Mouse (Mus musculus): ENCODE measurements at regions not wholly inside any gene's neighbourhood (a gene's known extent, or its start where the extent isn't known, plus 50 kb on each side); places are given as distances from the start of the nearest gene placed in this dataset.

DNA sequence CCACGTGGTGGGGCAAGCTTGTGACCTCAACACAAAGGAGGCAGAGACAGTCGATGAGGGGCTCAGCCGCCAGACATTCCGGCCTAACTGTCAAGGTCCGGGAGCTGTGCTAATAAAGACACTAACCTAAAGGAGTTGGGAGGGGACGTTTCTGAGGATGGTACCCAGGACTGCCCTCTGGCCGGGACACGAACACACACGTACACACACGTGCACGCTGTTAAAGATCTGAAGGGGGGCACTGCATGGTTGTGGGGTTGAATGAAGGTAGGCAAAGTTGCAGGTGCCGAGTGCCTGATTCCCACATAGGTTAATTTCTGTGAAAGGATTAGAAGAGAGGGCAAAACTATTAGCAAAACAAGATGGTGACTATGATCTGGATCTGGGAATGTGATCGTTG is 65.4 kb upstream of the Mitf start:
- no peak for DNase-seq (ENCODE audit: extremely low spot score in 1 of 2, low spot score in 1 of 2)

DNA sequence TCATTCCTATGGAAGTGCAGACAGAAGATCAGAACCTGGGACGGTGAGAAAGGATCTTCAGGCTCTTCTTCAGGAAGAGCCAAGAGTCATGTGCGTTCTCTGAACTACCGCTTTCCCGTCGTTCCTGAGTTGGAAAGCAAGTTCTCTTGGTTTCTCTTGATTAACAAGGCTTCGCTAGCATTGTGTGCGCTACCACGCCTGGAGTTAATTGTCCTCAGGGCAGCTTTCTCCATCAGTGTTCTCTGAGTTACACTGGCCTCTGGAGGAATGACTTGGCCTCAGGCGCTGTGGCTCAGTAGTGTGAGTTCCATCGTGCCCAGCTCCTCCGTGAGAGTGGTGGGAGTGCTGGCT is 66.0 kb upstream of the Mitf start:
- DNase-seq (ENCODE audit: extremely low spot score in 1 of 2, low spot score in 1 of 2) = no peak

DNA sequence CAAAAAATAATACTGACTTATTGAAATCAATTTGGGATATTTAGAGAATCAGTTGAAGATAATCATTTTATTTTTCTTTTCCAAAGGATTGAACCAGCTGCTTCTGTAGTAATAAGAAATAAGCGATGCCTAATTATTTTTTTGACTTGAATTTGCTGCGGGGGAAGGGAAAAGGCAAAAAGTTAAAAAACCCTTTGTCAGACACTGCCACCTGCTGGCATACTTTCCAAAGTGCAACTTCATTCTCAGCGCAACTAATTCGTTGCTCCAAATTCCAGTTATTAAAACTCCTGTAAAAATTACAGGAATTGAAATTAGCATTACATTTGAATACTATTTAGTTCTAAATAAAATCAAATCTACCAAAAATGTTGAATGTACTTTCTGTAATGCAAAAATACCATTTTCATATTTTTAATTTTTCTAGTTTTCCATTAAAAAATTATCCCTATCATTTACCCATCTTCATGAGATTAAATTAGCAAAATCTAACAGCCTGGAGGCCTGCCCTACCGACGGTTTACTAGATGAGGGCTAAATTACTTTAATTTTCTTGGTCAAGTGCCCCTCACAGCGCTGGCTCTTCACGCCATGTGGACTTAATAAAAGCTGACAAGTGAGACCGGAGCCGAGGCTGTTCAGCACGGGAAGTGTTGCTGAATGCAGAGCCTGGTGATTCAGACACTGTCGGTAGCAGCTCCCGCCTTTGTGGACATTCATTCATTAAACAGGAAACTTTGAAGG is 66.6 kb upstream of the Mitf start:
- peak; percentile 38 to 84 for DNase-seq (ENCODE audit: extremely low spot score in 1 of 2, low spot score in 1 of 2)

DNA sequence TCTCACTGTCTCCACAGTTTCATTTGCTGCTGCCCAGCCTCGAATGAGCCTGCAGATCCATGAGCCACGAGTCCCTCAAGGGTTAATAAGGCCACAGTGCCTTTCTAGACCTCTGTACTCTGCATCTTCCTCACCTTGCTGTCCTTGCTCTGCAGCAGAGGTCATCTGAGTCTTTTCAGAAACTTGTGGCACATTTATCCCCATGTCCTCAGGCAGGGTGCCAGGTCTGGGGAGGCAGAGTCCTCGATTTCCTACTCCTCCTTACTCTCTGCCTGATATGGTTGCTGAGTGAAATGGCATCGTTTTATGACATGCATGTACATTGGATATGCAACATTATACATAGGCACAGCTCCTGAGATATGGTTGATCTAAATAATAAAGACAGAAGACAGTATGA is 68.0 kb upstream of the Mitf start:
- no peak for DNase-seq (ENCODE audit: extremely low spot score in 1 of 2, low spot score in 1 of 2)

DNA sequence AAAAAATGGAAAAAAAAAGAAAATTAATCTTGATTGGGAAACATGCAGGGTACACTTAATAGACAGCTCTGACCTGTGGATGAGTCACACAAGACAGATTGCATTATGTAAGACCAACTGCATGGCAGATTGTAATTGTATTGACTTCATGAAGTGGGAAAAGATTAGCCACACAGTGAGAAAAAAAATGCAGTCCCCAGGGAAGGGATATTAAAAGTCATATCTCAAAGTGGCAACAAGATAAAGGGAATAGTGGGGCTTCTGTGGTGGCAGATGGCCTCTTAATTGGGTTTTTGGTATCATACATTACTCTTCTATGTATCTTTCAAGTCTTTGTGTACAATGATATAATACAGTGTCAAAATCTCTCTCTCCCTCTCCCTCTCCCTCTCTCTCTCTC is 76.0 kb upstream of the Mitf start:
- DNase-seq (ENCODE audit: extremely low spot score in 1 of 2, low spot score in 1 of 2) = no peak

DNA sequence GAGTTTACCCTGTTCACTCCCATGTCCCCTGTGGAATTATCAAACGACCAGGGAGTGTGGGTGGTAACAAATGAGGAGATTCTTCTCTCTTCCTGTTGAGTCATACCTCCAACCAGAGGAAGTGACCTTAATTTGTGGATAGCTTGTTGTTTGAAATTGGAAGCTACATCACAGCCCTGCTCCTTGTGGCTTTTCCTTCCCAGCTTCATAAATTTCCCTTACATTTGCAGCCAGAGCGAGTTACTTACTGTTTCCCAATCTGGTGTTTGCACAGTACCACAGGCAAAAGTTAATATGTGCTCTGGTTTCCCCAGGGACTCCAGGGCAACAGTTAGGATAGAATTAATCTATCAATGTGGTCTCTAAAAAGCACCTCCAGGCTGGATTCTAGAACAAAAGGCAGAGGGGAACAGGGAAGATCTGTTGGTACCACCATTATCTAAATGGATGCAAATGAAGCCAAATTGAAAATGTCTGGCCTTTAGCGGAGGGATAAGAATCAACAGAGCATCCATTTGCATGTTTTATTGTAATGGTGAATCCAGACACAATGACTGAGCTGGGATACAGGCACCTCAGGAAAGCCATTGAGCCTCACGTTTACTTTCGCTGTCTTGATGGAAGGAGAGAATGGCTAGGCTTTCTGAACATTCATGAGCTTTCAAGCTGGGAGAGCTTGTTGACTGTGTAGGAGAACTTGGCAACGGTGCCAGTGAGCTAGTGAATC is 88.5 kb upstream of the Mitf start:
- DNase-seq (ENCODE audit: extremely low spot score in 1 of 2, low spot score in 1 of 2) = no peak

DNA sequence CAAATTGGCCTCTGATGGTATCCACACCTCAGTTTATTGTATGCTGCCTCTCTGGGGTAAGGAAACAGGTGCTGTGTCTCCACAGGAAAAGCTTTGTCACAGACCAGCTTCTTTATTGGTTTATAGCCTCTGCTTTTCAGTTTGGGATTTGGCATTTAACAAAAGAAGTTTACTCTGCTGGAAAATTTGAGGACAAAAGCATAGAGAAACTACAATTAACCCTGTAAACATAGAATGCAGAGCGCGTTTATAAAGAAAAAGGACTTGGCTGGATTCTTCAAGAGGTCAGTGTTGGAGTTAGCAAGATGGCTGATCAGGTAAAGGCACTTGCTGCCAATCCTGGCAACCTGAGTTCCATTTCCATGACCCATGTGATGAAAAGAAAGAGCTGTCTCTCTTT is 90.1 kb upstream of the Frmd4b start:
- DNase-seq (ENCODE audit: extremely low spot score in 1 of 2, low spot score in 1 of 2) = no peak

DNA sequence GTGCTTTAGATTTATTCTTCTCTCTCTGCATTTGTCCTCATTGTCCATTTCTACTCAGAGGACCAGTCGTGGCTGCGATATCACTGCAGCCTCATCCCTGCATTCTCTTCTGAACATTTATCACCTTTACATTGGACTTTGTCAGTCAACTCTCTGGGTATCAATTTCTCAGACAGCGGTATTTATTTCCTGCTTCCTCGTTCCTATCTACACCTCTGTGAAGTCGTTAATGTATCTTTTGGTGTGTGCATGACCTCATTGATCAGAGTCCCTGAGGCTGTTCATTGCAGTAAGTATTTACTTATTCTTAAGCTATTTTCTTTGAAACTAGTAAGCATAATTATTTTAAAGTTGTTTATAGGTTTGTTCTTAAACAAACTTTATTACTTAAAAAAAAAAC is 87.0 kb upstream of the Frmd4b start:
- no peak for DNase-seq (ENCODE audit: extremely low spot score in 1 of 2, low spot score in 1 of 2)

DNA sequence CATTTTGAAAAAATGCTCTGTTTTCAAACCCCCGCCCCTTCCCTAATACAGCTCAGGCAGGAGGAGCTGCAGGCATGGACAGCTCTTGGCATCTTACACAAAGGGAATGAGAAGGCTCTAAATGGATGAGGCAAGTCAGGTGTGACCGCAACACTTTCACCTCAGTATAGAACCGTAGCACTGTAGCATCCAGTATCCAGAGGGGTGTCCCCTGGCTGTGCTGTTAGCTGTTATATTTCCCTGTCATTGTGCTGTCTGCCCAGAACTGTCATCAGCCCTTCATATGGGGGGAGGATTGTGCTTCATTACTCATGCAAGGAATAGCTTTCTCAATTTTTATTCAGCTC is 82.4 kb upstream of the Frmd4b start:
- DNase-seq (ENCODE audit: extremely low spot score in 1 of 2, low spot score in 1 of 2) = no peak

DNA sequence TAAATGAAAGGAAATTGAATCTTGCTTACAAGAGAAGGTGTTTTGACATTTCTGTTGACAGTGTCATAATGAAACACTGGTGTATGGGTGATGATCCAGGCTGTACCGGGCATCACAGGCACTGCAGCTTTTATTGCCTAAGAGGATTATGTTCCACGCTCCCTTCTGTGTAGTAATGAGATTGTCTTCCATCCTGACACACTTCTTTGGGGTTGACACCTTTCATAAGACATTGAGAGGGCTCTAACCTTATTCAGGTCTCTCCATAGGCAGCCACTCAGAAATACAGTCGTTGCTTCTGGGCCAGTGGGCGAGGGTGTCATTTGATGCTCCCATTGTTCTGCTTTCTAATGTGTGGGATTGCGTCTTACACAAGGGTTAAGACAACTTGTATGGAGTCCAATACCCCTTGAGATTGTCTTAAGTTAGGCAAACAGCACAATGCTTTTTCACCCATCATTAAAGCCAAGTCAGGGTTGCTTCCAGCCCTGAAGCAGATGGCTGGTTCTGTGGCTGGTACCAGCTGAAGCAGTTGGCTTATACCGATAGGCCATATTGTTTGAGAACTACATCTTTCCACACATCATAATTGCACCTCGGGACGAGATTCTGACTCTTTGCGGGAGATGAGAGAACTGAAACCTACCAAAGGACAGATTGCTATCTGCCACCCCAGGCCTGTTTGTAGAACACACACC is 81.9 kb upstream of the Frmd4b start:
- no peak for DNase-seq (ENCODE audit: extremely low spot score in 1 of 2, low spot score in 1 of 2)

DNA sequence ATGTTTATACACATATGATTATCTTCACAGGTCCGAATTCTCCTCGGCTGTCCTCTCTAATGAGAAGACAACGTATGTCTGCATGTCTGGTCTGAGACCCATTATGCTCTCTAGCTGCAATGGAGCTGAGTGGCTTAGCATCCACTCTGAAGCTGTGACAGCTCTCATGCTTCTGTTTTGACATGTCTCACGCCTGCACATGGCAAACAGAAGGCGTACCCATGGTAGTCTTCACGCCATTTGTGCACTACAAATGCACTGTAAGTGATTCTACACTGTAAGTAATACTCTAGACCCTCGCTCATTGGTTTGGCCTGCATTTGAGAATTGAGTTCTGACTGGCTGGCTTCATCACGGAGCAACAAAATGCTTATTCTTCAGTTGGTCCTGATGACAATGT is 75.9 kb upstream of the Frmd4b start:
- no peak for DNase-seq (ENCODE audit: extremely low spot score in 1 of 2, low spot score in 1 of 2)

DNA sequence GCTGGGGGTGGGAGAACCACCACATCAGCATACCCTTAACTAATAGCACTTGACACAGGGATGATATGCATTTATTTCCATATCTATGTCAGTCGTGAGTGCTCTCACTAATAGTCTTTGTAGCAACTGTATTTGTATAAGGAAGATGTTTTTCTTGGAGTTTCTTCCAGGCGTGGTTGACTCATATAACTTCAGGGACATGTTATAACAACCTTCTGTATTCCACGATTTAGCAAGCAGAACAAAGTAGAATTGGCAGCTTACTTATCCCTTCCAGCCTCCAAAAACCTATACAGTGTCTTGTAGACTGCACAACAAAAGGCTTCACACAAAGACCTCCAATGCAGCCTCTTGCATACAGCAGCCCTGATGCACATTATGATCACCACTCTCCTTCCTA is 73.8 kb upstream of the Frmd4b start:
- no peak for DNase-seq (ENCODE audit: extremely low spot score in 1 of 2, low spot score in 1 of 2)

DNA sequence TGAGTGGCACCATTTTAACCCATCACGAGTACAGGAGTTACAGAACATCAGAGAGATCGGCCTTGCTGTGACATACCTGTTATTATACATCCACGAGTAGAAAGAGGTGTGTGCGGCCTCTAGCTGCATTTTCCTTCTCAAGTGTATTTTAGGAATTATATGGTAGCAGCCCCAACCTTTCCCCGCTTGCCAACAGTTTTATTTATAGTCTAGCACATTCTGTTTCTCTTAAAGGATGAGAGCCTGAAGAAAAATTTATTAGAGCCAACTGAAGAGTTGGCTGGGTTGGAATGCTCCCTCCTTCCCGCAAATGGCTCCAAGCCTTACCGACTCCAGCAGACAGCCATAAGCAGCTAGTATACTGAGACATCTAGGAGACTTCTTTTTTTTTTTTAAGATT is 67.0 kb upstream of the Frmd4b start:
- DNase-seq (ENCODE audit: extremely low spot score in 1 of 2, low spot score in 1 of 2) = no peak

DNA sequence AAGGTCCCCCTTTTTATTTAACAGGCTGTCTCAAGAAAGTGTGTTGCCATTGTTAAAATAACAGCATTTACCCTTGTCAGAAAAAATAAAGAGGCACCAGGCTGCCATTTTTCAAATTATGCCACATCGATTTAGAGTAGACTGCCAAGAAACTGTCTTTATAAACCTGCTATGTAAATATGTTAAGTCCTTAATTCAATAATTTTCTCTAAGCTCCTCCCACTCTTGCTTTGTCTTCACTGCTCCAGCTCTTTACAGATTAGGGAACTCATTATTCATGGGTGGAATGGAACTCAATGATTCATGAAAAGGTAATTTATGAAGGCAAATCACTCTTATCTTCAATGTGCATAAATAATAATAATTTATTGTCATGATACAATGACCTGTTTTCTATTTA is 64.9 kb upstream of the Frmd4b start:
- no peak for DNase-seq (ENCODE audit: extremely low spot score in 1 of 2, low spot score in 1 of 2)

DNA sequence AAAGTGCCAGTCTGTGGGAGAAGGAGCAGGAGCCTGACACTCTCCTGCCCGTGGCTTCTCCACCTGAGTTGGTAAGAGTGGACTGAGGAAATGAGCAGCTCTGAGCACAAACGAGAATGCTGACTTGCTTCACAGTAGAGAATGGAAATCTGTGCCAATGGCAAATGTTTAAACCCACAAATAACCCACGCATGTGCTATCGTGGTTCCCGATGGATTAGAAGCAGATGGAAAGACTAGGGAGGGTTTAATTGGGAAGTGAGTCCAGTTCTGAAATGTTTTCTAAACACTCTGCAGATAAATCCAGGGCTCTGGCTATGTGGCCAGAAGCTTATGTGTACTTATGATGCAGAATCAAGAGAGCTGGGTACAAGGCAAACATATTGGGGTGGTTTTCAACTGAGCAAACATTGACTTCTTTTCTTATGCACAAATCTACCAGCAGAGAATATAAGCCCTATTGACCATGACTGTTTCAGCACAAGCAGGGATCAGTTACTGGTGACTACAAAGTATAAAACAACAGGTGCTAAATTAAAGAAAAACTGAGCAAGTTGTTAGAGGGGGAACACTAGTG is 57.9 kb upstream of the Frmd4b start:
- peak in 1 of 2 experiments; percentile 13 for DNase-seq (ENCODE audit: extremely low spot score in 1 of 2, low spot score in 1 of 2)

DNA sequence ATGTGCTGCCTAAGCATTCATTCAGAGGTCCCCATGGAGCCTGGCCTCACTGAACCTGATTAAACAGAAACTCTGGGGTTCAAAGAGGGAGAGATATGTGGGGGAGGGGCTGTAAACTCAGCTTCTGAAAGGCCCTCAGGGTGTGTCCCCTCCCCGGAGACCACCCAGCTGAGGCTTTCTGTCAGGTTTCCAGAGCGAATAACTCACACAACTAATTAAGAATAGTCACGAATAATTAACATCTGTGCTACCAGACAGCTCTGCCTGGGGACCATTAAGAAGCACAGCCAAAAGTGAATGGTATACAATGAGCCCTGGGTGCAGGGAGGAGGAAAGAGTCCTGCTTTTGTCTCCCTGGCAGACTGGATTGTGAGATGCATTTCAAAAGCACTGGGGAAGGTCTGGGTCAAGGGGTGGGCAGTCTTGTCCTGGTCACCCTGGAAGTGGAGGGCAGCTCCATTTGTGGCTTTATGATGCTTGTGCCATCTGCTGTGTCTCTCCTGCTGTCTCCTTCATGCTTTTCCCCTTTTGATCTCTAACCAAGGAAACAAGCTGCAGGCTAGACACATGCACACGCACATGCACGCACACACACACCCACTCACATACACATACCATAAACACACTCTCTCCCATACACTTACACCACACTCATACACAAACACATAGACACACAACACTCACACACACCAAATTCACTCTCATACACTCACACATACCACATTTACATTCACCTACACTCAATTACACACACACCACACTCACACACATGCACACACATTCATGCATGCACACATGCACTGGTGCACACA is 49.7 kb upstream of the Frmd4b start:
- no peak for DNase-seq (ENCODE audit: extremely low spot score in 1 of 2, low spot score in 1 of 2)

Data from layer of hippocampus, postnatal 25 days (tissue).